Mouse (Mus musculus): Measurements from ENCODE around the gene Igfals. TPM values are rescaled to one million over a fixed set of nuclear protein-coding genes. Genes with fewer than 3 reads are reported as not detected.

Igfals gene
- not detected for polyA plus RNA-seq (2017; shearing (Covaris generic))

DNA sequence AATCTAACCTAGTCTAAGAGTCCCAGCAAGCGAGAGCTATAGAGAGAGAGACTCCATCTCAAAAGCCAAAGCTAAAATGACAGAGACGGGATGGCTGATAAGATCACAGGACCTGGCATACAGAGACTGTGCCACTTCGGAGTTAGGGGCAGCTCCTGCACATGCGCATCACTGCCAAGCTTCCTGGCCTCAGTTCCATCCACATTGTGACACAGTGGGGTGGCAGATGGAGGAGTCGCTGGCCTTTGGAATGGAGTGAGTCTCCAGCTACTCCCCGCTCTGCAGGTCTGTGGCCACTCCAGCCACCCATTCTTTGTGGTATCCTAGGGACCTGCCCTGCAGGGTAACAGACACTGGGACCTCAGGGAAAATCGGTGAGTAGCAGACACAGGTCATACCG lies at the start of gene Igfals:
Gene Igfals (plus strand): TSS at position 222 of the 400 bp plus-strand sequence.

DNA sequence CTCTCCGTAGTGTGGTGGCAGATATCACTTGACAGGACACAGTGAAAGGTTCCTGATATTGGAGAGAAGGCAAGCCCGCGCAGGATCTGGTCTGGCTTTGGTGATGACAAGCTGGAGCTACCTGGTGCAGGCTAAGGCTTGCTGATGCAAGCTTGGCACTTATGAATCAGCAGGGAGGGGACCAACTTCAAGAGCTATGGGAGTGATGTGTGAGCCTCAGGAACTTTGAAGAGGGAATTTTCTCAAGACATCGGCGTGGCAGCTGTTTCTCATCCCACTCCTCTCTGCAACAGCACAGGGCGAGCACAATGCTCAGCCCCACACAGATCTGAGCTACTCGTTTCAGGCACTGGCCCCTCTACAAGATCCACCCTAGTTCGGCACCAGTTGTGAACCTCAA lies 26.0 kb upstream of the Igfals start, which contains the start of gene Hagh:
Gene Hagh (plus strand): TSS at position 302 of the 400 bp plus-strand sequence.

GRCm38 (mm10) chr17:24850065-24850772 lies 15.6 kb upstream of the Igfals start, which contains the start of gene Fahd1:
TSS of gene Fahd1 (minus strand) at chr17:24850364.

DNA sequence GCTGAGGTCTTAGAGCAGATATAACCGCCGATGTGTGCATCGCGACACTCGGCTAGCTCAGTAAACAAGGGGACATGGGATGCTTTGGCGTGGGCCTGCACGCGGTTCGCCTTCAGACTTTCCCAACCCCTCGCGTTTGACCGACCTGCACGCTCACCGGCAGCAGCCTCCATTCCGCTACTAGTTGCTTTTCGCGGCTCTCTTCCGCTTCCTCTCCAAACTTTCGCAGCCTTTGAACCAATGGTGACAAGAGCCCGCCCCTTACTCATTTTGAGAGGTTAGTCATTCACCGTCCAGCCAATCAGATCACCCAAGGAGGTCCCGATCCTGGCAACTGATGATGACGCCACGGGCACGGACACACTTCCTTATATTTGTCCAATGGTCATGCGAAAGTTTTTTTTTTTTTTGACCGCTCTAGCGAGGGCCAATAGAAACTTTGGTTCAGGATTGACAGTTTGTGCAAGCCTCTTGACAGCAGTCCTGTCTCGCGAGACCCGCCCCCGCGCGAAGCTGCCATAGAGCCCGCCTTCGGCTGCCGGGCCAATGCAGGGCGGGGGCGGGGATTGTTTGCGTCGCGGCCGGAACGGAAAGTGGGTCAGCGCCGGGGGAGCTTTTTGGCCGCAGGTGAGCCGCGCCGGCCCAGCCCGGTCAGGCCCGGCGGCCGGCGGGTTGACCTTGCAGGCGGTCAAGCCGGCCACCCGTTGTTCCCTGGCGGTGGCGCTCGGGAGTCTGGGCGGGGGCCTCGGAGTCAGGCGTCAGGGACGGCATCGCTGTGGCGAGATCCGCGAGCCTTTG lies 20.5 kb downstream of the Igfals start, which contains the start of the genes Nubp2 and Spsb3:
Gene Nubp2 (minus strand): TSS at position 216 of the 798 bp plus-strand sequence.
Gene Spsb3 (plus strand): TSS at position 510 of the 798 bp plus-strand sequence.

DNA sequence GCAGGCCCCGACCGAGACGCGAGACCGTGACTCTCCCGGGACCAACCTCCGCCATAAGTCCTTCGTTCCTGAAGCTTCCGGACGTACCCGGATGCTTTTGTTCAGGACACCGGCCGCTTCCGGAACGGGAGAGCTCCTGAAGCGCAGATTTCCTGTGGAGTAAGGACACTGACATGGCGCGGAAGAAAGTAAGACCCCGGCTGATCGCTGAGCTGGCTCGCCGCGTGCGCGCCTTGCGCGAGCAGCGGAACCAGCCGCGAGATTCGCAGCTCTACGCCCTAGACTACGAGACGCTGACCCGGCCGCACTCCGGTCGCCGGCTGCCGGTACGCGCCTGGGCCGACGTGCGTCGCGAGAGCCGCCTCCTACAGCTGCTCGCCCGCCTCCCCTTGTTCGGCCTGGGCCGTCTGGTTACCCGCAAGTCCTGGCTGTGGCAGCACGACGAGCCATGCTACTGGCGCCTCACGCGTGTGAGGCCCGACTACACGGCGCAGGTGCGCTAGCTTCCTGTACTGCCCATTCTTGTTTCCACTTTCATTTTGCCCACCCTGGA lies 29.3 kb downstream of the Igfals start, which contains the start of the genes Eme2 and Mrps34:
Gene Eme2 (minus strand): TSS at position 93 of the 553 bp plus-strand sequence.
Gene Mrps34 (plus strand): TSS at position 122 of the 553 bp plus-strand sequence.

DNA sequence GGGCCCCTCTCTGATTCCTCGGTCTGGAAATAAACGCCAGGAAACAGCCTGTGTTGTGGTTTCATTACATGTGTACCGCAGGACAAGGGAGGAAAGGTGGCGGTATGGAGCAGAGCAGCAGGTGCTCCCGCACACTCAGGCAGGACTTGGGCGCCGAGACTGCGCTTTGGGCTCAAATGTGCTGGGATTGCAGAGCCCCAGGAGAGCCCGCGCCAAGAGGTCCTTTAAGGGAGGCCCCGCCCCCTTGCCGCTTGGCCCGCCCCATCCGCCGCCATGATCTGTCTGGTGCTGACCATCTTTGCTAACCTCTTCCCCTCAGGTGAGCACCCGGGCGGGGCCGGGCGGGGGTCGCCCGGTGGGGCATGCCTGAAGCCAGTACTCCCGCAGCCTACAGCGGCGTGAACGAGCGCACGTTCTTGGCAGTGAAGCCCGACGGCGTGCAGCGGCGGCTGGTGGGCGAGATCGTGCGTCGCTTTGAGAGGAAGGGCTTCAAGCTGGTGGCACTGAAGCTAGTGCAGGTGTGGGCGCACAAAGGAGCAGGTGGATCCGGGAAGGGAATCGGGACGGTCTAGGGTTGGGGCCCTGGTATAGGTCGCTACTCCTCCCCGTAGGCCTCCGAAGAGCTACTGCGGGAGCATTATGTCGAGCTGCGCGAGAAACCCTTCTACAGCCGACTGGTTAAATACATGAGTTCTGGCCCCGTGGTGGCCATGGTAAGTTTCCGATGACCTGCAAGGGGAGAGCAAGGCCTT lies 30.6 kb downstream of the Igfals start, which contains the start of gene Nme3:
Gene Nme3 (plus strand): TSS at position 260 of the 752 bp plus-strand sequence.

Other genes with a start within 250 kb of the Igfals start
- gene Tsc2, start 233.4 kb upstream of the Igfals start, polyA plus RNA-seq (2017; shearing (Covaris generic)) = 34.6 TPM
- 3.4 TPM for gene Nthl1, start 233.3 kb upstream of the Igfals start, polyA plus RNA-seq (2017; shearing (Covaris generic))
- gene Slc9a3r2, start 215.7 kb upstream of the Igfals start, polyA plus RNA-seq (2017; shearing (Covaris generic)) = not detected
- not detected for gene Npw, start 207.5 kb upstream of the Igfals start, polyA plus RNA-seq (2017; shearing (Covaris generic))
- 17.8 TPM for gene Zfp598, start 196.3 kb upstream of the Igfals start, polyA plus RNA-seq (2017; shearing (Covaris generic))
- 1.9 TPM for gene Syngr3, start 176.0 kb upstream of the Igfals start, polyA plus RNA-seq (2017; shearing (Covaris generic))
- 27.8 TPM for gene Gfer, start 169.8 kb upstream of the Igfals start, polyA plus RNA-seq (2017; shearing (Covaris generic))
- 2.1 TPM for gene Noxo1, start 169.8 kb upstream of the Igfals start, polyA plus RNA-seq (2017; shearing (Covaris generic))
- 45.0 TPM for gene Tbl3, start 158.3 kb upstream of the Igfals start, polyA plus RNA-seq (2017; shearing (Covaris generic))
- not detected for gene Rnf151, start 147.9 kb upstream of the Igfals start, polyA plus RNA-seq (2017; shearing (Covaris generic))
- gene Rps2, start 147.9 kb upstream of the Igfals start, polyA plus RNA-seq (2017; shearing (Covaris generic)) = 933 TPM
- gene Ndufb10, start 141.5 kb upstream of the Igfals start, polyA plus RNA-seq (2017; shearing (Covaris generic)) = 150 TPM
- not detected for gene Rpl3l, start 138.2 kb upstream of the Igfals start, polyA plus RNA-seq (2017; shearing (Covaris generic))
- gene Msrb1, start 129.4 kb upstream of the Igfals start, polyA plus RNA-seq (2017; shearing (Covaris generic)) = 9.2 TPM
- not detected for gene Hs3st6, start 113.0 kb upstream of the Igfals start, polyA plus RNA-seq (2017; shearing (Covaris generic))
- not detected for gene Meiob, start 61.7 kb upstream of the Igfals start, polyA plus RNA-seq (2017; shearing (Covaris generic))
- 30.3 TPM for gene Hagh, start 25.9 kb upstream of the Igfals start, polyA plus RNA-seq (2017; shearing (Covaris generic))
- 0.34 TPM for gene Fahd1, start 15.6 kb upstream of the Igfals start, polyA plus RNA-seq (2017; shearing (Covaris generic))
- 65.8 TPM for gene Nubp2, start 20.4 kb downstream of the Igfals start, polyA plus RNA-seq (2017; shearing (Covaris generic))
- gene Spsb3, start 20.6 kb downstream of the Igfals start, polyA plus RNA-seq (2017; shearing (Covaris generic)) = 82.4 TPM
- gene Eme2, start 29.1 kb downstream of the Igfals start, polyA plus RNA-seq (2017; shearing (Covaris generic)) = 22.2 TPM
- gene Mrps34, start 29.1 kb downstream of the Igfals start, polyA plus RNA-seq (2017; shearing (Covaris generic)) = 49.7 TPM
- 26.7 TPM for gene Nme3, start 30.5 kb downstream of the Igfals start, polyA plus RNA-seq (2017; shearing (Covaris generic))
- 50.7 TPM for gene Mapk8ip3, start 71.0 kb downstream of the Igfals start, polyA plus RNA-seq (2017; shearing (Covaris generic))
- gene Jpt2, start 94.7 kb downstream of the Igfals start, polyA plus RNA-seq (2017; shearing (Covaris generic)) = 23.0 TPM
- gene Cramp1l, start 149.8 kb downstream of the Igfals start, polyA plus RNA-seq (2017; shearing (Covaris generic)) = 10.3 TPM
- gene Ift140, start 150.1 kb downstream of the Igfals start, polyA plus RNA-seq (2017; shearing (Covaris generic)) = 15.0 TPM
- 0.29 TPM for gene Tmem204, start 217.6 kb downstream of the Igfals start, polyA plus RNA-seq (2017; shearing (Covaris generic))
- 10.5 TPM for gene Telo2, start 250.0 kb downstream of the Igfals start, polyA plus RNA-seq (2017; shearing (Covaris generic))